Mouse (Mus musculus): ENCODE results near the gene Ice2. TPM values are rescaled to one million over a fixed set of nuclear protein-coding genes. Genes with fewer than 3 reads are reported as not detected.

Gene Ice2
- total RNA-seq, 2 experiments from 2014 or later: 7.4 to 10.9 TPM

Small RNAs within 50 kb of the gene (microRNA-seq; reads per million reads assigned to microRNA genes)
- gene Mir3109: 0.26 to 0.34 reads per million in 2 experiments

Other genes starting within 250 kb of the Ice2 start
- 10 to 100 TPM; 14.4 to 18.8 TPM for gene Anxa2, start 55.7 kb downstream of the Ice2 start, total RNA-seq (2021)

All from left cerebral cortex, postnatal 14 days (tissue).